Mouse (Mus musculus) gonadal fat pad, adult 2 months (tissue): ENCODE measurements around the gene C77080. TPM values are rescaled to one million over a fixed set of nuclear protein-coding genes. Genes with fewer than 3 reads are reported as not detected.

ENCODE experiments used
- DNase-seq: peaks from one replicate; pipeline ENCODE4 v3.0.0-alpha.2; 2012; ENCODE audit warnings: low read depth
- polyA plus RNA-seq: library from polyadenylated mRNA; depleted of rRNA; stranded (reverse); fragments of >200 nt; gene quantifications from 2 replicates; pipeline ENCODE4 v1.2.3, GENCODE M21; 2012

Gene C77080
- polyA plus RNA-seq, 1 experiment, result 20.6 TPM

DNA sequence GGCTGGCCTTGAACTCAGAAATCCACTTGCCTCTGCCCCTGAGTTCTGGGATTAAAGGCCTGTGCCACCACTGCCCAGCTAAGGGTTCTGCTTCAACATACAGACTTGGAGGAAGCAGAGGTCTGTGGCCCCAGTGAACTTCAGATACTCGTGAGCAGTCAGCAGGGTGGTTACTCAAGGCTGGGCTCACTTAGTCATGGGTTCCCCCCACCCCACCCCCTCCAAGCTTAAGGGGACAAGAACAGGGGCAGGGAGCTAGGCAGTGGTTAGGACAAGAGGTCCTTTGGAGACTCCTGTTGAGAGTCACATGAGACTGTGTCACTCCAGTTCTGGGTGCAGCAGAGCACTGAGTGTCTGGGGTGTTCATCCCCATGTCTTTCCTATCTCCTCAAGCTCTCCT lies 7.5 kb upstream of the C77080 start:
- no peak for DNase-seq

DNA sequence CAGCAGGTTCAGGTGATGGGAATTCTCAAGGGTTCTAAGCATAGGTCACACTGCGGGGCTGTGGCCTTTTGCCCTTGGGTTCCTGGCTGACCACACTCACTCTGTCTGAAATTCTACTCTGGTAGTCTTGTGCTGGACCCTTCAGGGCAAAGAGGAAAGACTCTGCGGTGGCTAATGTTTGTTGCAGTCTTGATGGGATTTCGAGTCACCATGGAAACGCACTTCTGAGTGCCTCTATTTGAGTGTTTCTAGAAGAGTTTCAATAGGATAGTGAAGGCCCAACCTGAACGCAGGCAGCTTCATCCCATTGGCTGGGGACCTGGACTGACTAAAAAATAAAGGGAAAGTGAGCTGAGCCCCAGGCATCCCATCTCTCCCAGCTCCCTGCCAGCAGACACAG lies 5.6 kb upstream of the C77080 start:
- DNase-seq, result no peak

DNA sequence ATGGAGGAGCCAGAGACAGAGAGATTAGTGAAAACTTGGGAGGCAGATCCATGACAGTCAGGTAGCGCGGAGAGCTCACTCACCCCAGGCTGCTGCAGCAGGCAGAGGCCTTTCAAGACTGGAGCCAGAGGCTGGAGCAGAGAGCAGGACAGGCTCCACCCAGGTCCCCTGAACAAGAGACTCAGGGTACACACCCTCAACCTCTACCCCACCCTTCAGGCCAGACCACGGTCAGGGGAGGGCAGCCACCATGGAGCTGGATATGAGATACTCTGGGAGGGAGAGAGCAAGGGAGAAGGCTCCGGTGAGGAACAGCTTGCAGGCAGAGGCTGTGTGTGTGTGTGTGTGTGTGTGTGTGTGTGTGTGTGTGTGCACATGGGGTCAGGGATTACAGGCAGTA lies 5.0 kb upstream of the C77080 start:
- no peak for DNase-seq

DNA sequence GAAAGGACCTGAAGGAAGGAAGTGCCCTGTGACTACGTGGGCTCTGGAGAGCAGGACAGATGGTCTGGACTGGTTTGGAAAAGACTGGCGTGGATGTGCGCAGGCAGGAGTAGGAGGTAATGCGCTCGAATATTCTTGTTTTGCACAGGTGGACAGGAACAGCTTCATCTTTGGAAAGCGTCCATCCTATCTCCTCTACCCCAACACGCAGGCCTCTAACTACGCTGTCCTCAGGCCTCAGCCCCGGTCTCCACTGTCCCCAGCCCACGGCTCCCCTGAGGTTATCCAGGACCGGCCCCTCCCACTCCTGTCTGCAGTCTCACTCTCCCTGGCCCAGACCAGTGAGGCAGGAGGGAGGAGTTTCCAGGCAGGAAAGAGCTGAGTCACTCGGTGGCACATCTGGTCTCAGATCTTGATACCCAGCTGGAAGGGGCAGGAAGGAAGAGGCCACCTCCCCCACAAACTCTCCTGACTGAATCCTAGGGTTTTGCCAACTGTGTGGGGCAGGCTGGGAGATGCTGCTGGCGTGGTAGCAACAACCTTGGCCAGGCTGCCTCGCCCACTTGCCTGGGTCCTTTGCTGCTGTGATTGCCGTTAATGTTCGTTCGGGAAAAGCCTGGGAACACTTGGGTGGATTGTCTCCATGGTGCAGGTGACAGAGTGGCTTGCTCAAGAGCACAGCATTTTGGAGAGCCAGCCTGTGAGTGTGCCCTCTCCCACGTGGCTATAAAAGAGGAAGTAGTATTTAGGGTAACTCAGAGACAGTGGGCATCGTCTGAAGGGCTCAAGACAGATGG lies 2.2 kb upstream of the C77080 start:
- DNase-seq, result no peak

DNA sequence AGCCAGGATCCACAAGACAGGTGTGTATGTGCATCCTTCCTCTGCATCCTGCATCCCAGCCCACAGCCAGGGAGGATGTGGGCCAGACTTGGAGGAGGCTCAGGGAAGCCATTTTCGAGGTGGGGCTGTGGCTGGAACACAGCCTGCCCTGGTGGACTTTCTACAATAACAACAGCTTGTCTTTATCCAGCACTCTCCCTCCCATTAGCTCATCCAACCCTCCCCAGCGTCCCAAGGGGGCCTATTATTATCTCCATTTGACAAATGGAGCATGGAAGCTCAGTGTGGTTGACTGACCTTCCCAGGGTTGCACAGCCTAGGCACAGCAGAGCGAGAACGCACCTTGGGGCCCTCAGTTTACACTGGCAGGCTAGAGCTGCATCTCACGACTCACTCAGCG lies 526 bp downstream of the C77080 start:
- no peak for DNase-seq

DNA sequence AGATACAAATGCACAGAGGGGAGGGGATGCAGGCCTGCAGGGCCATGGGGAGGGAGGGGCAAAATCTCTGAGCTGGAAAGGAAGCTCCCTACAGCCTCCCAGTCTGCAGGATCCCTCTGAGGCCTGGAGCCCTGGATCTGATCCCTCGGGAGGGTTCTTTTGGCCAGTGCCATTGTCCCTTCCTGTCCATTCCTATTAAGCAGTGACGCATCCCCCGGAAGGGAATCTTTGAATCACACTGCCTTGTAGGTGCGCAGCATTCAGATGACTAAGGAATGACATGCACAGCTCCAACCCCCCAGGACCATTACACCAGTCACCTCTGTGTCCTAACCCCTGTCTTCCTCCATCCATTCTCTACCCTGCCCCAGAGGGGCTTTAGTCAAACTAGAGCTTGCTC lies 2.1 kb downstream of the C77080 start:
- no peak for DNase-seq

DNA sequence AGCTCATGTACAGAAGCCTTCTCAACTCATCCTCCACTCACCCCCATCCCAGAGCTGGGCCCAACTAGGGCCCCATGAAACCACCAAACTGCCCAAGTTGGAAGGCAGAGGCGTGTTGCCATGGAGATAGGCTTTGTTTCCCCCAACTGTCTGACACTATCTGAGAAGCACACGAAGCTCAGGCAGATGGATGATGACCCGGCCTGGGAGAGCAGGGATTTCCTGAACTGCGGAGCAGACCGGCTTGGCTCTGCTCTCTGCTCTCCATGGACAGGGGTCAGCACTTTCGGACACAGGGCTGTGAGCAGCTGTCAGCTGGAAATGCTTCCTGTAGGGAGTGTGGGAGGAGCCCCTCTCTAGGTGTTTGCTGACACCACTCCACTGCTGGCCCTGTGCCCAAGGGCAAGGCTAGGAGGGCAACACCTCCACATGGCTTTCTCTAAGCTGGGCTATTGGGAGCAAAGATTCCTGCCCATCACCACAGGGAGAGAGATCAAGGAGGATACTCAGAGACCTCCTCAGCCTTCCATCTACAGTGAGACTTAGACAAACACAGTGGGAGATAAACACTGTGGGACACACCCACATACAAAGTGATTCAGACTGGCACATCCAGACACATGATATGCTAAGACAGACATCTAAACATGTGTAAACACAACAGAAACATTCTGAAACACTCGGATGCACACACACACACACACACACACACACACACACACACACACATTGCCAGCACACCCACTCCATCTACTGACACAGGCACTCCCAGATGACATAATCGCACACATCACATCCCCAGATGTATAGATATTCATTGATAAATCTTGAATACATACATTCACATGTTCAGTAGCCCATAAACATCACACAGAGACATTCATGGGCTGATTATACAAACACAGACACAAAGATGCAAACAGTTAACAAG lies 4.5 kb downstream of the C77080 start:
- DNase-seq, result no peak

DNA sequence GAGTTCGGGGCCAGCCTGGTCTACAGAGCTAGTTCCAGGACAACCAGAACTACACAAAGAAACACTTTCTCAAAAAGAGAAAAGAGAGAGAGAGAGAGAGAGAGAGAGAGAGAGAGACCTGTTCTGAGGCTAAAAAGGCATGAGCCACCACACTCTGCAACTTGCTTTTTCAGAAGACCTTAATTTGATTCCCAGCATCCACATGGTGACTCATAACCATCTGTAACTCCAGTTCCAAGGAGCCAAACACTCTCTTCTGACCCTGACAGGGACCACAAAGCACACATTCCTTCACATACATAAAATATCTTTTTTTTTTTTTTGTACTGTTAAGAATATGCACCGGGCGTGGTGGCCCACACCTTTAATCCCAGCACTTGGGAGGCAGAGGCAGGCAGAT lies 6.6 kb downstream of the C77080 start:
- DNase-seq, result no peak

DNA sequence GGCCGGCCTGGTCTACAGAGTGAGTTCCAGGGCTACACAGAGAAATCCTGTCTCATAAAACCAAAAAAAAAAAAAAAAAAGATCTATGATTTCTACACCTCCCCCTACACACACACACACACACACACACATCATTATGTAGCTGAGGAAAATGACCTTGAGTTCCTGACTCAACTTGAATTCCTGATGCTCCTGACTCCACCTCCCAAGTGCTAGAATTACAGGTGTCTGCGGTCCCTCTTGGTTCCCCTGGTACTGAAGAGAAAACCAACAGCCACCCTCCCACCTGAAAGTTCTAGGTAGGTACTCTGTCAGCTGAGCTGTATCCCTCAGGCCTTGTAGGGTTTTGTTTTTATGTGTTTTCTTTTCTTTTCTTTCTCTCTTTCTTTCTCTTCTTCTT lies 8.7 kb downstream of the C77080 start:
- no peak for DNase-seq

DNA sequence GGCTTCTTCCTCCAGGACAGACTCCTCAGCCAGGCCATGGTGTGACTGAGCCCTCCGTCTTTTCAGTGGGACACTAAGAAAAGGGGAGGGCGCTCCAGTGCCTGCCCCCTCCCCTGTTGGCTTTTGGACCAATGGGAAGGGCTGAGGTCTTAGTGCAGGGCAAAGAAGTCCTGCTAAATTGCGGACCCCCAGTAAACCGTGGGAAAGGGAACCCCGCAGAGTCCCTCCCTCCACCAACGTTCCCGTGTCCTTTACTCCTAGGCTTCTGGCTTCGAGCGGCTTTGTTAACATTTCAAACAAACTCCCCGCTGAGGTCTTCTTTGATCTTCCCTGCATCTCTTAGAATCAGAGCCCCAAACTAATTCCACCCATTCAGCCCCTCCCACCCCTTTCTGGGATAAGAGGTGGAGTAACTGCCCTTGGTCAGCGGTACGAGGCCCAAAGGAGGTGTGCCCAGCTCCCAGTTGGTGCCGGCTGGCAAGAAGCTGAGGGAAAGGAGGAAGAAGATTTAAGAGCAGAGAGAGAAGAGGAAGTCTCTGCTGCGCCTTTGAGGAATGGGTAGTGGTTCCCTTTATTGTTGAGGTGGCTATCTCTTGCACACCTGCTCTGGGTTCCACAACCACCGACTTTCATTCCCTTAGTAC lies 9.6 kb downstream of the C77080 start:
- DNase-seq, result no peak

DNA sequence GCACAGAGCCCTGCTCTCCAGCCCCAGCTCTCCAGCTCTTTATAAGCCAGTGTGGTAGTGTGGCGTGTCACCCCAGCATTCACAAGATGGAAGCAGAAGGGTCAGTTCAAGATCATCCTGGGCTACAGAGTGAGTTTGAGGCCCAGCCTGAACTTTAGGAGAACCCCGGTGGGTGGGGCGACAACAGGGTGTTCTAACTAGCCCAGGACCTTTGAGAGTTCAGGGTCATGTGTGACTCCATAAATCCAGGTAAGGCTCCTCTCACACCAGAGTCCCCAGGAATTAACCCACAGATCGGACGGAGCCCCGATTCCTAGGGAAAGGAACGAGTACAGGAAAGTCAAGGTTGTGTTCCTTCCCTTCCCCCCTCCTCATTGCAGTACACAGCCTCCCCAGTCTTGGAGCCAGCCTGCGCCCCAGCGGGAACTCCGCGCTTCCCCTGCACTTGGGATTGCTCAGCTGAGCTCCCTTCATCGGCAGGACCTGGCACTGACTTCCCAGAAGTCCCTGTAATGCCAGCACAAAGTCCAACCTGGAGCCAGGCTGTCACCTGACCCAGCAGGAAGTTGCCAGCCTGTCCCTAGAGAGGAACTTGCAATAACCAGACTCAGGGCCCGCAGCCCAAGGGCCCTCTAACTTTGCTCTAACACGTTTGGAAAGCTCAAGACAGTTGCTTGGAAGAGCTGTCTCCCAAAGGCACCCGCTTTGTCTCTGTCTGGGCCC lies 10.3 kb downstream of the C77080 start:
- peak; percentile 82 for DNase-seq

DNA sequence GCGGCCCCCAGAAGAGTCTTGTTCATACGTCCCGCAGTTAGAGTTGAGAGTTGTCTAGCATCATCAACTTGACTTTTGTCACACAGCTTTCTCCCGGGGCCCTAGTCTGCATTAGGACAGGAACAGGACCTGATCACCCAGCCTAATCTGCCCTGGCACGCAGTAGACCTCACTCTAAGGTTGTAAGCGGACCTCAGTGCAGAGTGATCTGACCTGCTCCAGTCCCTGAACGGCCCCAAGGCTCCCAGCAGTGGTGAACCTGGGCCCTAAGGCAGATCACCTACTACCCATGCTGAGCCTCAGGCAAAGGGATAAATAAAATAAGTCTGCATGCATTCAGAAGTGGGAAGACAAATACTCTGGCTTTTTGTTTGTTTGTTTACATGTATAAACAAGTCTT lies 11.9 kb downstream of the C77080 start:
- no peak for DNase-seq

DNA sequence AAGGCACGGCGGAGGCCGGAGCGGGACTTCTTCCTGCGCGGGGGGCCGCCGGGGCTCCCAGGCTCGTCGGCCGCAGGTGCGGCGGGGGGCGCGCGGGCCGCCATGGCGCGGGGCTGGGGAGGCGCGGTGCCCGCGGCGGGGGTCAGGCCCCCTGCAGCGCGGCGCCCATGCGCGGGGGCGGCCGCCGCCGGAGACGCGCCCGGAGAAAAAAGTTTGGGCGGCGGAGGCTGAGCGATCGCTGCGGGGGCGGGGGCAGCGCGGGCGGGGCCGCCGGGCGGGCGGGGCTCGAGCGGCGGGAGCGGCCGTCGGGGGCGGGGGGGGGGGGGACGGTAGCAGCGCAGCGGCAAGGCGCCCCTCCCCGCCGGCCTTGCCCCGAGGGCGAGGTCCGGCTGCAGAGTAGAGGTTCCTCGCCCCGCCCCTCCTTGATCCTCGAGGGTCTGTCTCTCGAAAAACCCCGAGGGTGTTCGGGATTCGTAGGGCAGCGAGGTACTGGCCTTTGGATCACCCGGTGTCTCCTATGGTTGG lies 12.9 kb downstream of the C77080 start:
- DNase-seq, result no peak

DNA sequence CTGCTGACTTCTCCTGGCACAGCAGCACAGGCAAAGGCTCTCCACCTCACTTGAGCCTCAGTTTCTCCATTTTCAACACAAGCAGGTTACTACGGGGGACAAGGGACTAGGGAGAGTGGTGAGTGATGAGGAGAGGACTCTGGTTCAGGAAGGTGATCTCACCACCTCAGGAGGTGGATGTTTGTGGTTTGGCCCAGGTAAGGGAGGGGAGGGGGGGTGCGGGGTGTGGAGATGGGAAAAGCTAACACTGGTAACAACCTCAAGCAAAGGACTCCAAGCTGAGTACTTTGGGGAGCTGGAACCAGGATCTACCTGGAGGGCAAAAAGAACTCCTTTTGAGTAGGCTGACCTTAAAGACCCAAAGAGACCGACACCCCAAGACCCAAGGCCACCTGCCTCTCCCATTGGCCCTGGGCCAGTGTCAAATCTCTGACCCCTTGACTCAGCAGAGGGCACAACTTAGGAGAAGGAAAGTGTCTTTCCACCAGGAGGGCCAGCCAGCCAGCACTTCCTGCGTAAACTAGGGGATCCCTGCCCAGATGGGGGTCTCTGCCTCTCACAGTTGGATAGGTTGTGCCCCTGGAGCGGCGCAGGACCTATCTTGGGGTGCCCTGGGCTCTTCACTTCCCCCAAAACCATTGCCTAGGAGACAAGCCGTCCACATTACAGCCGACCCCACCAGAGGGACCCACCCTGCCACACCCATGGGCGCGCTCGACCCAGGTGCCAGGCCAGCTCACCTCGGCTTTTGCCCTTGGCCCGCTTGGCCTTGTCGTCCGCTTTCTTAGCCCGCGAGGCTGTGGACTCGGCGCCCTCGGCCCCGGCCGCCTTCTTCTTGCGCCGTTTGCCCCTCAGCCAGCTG lies 13.6 kb downstream of the C77080 start:
- no peak for DNase-seq

DNA sequence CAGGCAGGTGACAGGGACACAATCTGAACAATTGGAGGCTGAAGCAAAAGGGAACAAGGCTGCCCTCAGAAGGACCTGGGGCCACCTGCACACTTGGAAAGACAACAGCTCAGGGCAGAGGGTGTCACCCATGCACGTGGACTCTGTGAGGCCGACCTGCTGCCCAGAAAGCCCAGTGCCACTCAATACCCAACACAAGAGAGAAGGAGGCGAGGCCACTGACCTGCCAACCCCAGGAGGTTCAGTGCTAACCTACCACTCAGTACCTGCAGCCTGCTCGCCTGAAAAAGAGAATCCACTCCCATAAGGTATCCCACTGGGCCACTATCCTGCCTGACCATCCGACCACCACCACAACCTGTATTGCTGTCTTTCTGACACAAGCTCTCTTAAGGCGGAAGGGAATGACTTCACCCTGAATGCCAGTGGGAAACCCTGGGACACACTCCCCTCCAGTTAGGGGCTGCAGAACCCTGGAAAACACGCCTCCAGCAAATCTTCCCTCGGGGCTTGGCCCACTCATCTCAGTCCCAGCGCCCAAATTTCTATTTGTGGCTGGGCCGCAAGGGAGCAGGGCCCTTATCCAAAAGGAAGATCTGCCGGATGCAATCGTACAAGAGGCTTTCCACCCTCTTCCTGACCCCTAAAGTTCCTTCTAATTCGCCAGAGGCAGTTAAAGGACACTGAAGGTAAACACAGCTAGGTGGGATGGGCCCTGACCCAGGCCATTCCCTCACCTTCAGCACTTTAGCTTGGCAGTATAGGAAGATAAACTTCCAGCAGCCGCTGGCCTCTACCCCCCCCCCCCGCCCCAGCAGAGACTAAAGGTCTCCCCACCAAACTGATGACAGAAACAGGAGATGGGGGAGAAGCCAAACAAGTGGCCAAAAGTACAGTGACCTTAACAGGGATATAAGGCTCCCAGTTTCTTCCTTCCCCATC lies 14.6 kb downstream of the C77080 start:
- DNase-seq, result no peak

DNA sequence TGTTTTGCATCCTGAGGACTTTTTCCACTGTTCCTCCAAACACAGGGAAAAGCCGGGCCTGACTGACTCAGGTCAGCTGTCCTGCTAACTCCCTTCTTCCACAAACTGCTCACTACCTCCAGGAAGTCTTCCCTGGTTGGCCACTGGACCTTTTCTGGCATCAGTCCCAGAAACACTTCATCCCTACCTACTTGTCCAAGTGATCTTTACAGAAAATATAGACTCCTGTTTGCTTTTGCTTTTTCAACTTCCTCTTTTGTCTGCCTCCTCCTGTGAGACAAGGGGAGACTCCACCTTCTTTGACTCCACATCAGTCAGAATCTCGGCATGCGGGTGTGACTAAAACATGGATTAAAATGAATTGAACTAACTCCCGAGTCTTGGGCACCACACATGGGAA lies 16.4 kb downstream of the C77080 start:
- no peak for DNase-seq

DNA sequence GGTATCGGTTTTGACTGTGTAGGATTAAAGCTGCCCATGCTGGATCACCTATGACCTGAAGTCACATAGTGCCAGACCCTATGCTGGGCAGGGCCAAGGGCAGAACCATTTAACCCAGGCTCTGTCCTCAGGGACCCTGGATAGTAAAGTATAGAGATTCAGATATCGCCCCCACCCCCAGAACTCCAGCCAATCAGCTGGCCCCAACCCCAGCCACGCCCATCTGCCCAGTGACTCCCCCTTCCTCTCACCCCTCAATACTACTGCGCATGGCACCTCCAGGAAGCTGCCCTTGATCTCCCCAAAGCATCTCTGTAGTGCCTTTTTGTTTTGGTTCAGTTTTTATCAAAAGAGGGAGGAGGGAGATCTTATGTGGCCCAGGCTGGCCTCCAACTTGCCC lies 18.4 kb downstream of the C77080 start:
- no peak for DNase-seq

DNA sequence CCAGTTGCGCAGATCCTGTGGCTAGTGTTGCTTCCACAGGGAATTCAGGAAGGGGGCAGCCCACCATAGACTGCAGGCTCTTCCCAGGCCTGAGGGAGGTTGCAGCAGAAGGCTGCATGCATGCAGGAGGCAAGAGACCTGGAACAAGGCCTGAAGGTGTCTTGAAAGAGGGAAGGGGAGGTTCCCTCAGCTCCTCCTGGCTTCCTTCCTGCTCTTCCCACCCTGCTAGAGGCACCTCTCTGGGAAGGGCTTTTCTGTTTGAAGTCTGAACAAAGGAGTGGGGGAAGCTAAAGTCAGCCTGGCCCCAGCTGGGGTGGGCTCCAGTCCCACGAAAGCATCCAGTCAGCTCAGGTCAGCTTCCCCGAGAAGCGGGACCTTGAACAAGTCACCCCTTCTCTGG lies 18.9 kb downstream of the C77080 start:
- no peak for DNase-seq

DNA sequence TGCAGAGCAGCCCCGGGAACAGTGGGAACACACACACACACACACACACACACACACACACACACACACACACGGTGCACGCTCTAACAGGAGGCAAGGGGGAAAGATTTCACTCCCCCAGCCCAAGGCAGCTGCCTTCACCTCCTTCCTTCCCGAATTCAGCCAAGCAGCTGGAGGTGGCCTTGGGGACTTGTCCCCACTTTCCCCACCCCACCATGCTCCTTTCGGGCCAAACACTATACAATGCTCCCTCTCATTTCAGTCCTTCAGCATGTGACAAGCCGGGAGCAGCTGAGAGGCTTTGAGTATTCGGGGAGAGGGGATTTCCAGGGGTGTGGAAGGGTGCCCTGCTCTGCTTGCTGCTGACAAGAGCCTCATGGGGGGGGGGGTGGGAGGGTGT lies 19.3 kb downstream of the C77080 start:
- no peak for DNase-seq

DNA sequence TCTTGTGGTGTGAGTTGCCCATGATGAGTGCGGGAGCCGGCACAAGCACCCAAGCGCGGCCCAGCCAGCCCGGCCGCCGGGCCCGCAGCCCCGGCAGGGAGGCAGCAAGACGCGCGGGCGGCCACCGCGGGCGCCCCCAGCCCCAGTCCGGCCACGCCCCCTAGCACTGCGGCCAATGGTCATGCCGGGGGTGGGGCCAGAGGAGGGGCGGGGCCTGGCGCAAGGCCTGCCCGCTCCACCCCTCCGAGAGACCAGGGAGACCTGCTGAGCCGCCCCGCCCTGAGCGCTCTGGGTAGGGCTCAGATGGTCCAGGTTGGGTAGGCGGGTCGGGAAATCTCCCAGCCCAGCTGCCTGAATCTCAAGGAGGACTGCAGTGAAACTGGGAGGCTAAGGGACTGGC lies 22.1 kb downstream of the C77080 start:
- DNase-seq, result no peak
